Mouse (Mus musculus): Measurements from ENCODE around the gene Mup2. TPM values are rescaled to one million over a fixed set of nuclear protein-coding genes. Genes with fewer than 3 reads are reported as not detected.

Mup2 gene
- not detected for polyA plus RNA-seq (2017; shearing (Covaris generic))

DNA sequence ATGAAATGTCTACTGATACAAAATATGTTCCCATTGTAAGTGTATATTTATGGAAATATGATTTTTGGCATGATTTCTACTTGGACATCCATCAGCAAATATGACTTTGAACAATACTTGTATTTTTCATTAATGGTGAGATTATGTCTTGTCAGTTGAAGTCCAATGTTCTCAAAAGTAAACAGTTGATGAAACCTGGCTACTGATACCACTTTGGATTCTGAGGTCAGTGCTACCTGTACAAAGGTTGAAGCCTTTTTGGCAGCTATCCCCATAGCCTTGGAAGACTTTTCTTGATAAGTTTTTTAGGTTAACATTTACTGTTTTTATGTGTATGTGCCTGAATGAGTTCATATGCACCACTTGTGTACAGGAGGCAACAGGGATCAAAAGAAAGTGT is at the start of gene Mup2:
Gene Mup2, minus strand, starts transcription at position 101 of the 400 bp plus-strand sequence.

Other genes with a start within 250 kb of the Mup2 start
- 0.06 TPM for gene Slc46a2, start 239.2 kb downstream of the Mup2 start, polyA plus RNA-seq (2017; shearing (Covaris generic))
- not detected for gene Mup4, start 193.6 kb downstream of the Mup2 start, polyA plus RNA-seq (2017; shearing (Covaris generic))
- gene Mup6, start 190.0 kb downstream of the Mup2 start, polyA plus RNA-seq (2017; shearing (Covaris generic)) = not detected
- gene Mup7, start 83.8 kb downstream of the Mup2 start, polyA plus RNA-seq (2017; shearing (Covaris generic)) = not detected
- not detected for gene Mup8, start 68.3 kb upstream of the Mup2 start, polyA plus RNA-seq (2017; shearing (Covaris generic))